Mouse (Mus musculus): Measurements from ENCODE around the gene Tbrg1.

DNA sequence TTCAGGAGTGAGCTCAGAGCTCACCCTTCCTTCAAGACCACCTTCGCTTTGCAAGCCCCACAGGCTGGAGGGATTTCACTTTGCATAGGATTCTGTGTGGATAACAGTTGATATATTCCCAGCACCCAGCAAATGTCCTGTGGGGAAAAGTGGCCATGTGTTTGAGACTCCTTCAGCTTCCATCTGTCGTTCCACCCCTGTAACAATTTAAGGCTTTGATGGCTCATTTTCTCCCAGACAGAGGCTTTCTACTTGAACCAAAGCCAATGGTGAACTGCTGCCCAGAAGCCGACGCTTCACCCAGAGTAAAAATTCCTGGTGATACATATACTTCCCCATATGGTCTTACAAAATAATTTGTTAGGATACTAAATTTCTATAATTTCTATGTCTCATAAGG, 18.2 kb upstream of the Tbrg1 start:
- no peak for TF ChIP-seq CTCF (IDR thresholded peaks at IDR 0.05; ENCODE audit: low read depth)
- no peak for TF ChIP-seq EP300 (IDR thresholded peaks at IDR 0.05; ENCODE audit: low read depth)

Measured in heart, postnatal 0 days (tissue).